Mouse (Mus musculus): ENCODE results near the gene Itpkb.

The Itpkb gene

DNA sequence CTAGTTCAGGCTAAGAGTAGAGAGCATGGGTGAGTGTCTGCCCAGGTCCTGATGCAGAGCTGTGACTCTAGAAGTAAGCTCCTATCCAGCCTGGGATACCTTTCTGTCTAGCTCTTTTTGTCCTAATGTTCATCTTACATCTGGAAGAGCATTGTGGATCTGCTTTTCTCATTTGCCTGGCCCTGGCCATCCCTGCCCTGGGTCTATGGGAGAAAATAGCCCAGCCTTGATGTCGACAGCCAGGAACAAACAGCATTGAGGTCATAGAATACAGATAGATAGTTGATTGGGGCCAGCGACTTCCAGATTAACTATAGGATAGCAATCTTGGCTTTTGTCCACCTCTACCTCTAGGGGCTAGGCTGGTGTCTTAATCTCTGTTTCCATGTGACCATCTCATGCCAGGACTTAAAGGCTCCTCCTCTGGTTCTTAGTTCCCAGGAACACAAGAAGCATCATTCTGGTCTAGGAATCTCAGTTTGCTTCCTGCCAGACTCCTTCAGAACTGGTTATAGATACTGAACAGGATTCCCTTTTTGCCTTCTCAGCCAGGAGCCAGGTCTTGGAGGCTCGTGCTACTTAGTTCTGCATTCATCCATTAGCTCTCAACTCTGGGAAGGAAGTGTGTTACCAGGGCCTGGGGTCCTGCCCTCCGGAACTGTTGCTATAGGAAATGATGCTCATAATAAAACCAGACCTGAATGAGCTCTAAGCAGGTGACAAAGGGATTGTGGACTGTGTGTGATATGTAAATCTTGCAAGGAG is 70.6 kb downstream of the Itpkb start:
- no peak for DNase-seq

- DNase-seq = no peak
These were observed 71.4 kb downstream of the Itpkb start for GRCm38 (mm10) chr1:180401725-180402124.

- no peak for DNase-seq
These were observed 72.3 kb downstream of the Itpkb start for GRCm38 (mm10) chr1:180402481-180403081.

DNA sequence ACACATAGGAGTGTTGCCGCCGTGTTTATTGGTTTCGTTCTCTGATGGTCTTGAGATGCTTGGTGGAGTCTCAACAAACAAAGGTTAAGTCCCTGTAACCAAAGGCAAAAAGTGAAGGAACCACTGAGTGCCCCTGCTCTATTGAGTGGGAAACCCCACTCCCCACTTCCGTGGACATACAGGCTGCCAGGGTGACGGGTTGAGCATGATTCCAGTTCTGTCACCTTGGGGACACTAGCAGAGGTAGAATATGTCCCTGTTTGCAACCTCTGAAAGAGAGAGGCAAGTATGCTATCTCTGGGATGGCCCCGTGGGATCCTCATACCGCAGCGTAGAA is 73.0 kb downstream of the Itpkb start:
- no peak for DNase-seq

DNA sequence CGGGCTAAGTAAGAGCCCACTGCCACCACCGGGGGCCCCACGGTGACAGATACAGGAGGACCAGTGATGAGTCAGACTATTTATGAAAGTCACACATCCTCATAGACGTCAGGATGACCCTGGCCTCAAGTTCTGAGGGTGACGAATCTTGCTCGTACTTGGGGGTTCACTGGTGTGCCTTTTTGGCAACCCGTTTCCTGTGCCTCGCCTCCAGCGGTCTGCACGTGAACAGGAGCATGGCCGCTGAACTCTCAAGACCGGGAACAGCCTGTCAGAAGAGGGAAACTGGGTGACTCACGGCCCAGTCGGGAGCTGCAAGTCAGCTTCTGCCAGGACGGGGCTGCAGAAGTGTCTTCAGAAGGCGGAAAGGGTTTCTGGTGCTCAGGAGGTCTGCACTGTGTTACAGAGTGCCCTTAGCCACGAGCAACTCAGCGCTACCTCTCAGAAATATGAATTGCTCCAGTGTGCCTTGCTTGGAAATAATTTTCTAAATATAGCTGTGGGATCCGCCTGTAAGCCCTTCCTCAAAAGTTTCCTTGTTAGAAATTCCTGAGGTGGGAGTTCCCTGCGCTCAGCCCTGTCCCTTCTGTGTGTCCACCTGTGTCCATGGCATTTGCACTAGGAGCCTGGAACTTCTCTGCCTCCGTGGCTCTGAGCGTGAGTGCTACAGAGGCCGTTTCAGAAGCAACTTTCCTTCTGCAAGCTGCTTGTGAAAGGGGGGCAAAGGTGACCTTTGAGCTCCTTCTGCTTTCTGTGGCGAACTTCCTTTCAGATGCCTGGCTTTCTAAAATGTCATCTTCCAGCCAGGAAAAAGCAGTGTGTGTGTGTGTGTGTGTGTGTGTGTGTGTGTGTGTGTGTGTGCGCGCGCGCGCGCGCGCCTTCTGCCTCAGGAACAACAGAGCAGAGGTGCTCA is 73.7 kb downstream of the Itpkb start:
- DNase-seq = no peak

DNA sequence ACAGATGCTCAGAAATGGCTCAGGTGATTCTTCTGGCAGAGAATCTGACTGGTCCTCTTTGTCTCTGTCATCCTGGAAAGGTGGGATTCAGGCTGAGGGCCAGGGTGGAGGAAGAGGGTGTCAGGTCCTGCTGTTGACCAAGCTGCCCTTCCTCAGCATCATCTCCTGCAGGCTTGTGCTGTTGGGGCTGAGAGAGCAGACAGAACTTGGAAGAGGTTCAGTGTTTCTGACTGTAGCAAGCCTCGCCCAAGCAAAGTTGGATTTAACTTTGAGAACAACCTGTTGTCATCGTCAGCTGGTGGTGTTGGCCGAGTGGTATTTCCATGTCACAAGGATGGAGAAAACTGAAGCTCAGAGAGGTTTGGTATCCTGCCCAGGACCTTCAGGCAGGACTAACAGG is 74.4 kb downstream of the Itpkb start:
- no peak for DNase-seq

GRCm38 (mm10) chr1:180405576-180406335 is 75.5 kb downstream of the Itpkb start:
- DNase-seq = no peak

DNA sequence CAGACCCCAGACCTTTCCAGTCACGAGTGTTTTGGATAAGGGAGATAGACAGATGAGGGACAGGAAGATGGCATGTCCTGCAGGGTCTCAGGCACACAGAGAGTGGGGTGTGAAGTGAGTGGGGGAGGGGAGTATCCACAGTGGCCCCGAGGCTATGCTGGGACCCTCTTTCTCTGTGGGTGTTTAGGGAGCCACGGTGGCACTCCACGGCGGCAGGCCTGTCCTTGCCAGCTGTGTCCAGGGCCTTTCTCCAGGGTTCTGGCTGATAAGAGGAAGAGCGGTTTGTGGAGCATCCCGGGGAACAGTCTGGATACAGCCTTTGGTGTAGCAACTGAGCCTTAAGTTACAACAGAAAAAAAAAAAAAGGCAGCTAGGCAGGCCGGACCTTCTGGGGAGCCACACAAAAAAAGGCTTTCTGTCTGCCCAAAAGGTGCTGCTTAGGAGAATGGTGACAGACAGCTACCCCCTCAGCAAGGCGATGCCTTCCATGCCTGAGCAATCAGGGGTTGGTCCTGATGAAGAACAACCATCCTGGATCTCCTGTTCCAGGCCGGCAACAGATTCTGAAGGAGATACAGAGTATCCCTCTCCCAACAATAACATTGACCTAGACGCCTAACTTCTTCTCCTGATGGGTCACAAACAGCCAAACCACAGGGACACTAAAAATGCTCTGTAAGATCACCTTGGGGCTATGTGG is 76.2 kb downstream of the Itpkb start:
- no peak for DNase-seq

DNA sequence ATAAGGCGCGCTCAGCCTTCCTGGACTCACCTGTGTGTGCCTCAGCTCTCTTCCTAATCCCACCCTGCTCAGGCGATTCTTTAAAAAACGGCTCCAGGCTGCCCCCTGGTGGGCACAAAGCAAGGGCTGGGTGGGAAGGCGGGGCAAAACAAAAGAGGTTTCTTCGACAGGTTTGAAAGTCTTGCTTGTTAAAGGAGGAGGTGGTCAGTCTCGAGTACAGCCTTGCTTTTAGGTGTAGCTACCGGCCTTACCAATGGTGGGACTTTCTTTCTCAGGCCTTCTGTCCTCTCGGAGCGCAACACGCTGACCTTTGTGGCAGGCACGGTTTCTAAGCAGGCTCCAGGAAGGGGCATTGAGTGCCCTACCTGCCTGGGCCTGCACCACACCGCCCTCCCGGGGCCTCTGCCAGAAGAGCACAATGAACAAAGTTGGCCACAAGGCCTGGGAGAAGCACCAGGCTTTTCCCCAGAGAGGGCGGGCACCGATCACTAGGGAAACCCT is 76.9 kb downstream of the Itpkb start:
- DNase-seq = peak; percentile 86 to 92

DNA sequence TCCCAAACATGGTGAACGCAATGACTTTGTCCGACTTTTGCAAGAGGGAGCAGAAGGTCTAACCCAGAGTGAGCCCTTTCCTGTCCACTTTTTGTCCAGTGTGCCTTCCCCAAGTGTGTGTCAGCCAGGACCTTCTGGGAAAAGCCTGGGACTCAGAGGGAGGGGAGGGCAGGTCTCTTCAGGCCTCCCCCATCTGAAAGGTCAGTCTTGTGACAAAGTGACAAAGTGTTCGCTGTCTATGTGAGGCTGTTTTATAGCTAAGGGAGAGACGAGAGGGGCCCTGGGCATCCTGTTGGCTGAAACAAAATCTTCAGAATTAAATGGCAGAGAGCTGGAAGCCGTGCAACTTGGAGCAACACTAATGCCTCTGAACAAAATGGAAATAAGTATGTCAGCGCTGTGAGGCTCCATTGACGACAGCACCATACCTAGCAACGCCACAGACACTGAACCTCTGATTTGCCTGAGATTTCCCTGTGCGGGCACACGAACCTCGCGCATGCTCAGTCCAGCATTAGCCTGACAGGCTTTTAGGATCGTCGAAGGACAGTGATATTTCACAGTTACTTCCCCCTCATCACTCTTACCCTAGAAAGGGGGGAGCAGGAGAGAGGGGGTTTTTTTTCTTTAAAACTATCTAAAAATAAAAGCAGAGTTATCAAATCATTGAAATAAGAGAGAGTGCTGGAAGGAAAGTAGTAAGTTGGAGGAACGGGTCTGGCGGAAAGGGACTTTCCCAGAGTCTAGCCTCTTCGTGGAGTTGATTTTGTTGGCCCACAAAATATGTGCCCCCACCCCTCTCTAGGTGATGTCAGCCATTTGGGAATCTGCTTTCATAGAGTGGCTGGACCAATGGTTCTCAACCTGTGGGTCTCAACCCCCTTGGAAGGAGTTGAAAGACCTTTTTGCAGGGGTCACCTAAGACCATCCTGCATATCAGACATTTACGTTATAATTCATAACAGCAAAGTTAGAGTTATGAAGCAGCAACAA is 77.7 kb downstream of the Itpkb start:
- no peak for DNase-seq

- DNase-seq = no peak
These were observed 78.5 kb downstream of the Itpkb start for GRCm38 (mm10) chr1:180408832-180409231.

GRCm38 (mm10) chr1:180409771-180410170 is 79.5 kb downstream of the Itpkb start:
- DNase-seq = no peak

GRCm38 (mm10) chr1:180410306-180410705 is 80.0 kb downstream of the Itpkb start:
- DNase-seq = no peak

DNA sequence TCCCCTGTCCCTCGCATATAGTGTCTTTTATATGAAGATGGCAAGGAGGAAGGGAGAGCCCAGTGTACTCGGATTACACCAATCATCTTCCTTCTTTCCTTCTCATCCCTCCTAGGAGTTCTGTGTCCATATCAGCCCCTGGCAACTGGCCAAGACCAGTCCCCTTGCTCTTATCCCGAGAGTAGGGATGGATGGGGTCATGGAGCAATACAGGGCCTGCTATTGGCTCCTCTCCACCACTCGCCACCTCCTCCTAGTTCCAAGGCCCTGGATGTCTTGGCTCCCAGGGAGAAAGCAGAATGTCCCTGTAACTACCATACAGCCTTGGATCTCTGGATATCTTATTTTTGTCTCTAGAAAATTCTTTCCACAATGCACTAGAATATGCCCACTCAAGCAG is 84.8 kb downstream of the Itpkb start:
- DNase-seq = no peak

DNA sequence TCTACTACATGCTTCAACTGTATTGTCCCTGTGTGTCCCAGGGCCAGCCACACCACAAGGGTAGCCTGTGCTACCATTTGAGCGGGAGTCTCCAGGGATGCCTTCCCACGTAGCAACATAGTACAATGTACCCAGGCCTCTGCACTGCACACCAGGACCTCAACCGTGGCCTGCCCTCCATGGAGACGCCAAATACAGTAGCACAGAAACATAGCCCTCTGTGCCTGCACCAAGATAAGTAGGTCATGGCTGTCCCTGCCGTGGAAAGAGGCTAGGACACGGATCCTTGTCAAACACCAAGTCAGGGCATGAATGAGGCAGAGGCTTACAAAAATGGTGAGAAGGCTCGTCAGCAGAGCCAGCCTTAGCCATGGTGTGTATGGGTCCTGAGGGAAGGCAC is 85.6 kb downstream of the Itpkb start:
- DNase-seq = no peak

DNA sequence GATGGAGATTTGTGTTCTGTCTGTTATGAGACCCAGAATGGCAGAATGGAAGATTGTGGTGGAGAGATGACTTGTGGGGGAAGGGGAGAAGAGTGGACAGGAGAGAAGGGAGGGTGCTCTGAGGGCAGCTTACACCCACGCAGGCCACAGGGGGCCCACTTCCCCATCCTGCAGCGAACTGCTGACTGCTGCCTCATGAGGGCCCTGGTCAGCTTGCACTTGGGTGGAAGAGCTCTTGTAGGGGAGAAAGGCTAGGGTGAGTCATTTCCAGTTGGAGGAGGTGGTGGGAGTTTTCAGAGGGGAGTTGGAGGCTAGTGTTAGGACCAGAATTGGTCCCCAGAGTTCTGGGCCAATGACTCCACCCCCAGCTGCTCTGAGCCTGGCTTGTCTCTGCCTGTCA is 86.8 kb downstream of the Itpkb start:
- no peak for DNase-seq

DNA sequence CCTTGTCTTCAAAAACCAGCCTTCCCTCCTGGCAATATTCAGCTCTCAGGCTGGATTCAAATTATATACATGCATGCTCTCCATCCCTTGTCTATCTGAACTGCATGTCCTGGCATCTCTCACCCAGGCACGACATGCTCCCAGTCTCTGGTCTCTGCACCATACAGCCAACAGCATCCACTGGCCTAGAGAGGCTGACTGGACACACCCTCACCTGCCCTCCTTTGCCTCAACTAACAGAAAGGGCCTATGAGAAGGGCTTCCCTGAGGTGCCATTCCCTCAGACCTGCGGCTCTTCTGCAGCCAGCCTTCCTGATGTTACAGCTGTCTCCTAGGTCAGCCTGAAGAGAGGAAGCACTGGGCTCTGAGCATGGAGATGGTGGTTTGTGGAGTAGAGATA is 88.8 kb downstream of the Itpkb start:
- DNase-seq = no peak

GRCm38 (mm10) chr1:180420496-180421164 is 90.3 kb downstream of the Itpkb start:
- peak; percentile 73 to 77 for DNase-seq

DNA sequence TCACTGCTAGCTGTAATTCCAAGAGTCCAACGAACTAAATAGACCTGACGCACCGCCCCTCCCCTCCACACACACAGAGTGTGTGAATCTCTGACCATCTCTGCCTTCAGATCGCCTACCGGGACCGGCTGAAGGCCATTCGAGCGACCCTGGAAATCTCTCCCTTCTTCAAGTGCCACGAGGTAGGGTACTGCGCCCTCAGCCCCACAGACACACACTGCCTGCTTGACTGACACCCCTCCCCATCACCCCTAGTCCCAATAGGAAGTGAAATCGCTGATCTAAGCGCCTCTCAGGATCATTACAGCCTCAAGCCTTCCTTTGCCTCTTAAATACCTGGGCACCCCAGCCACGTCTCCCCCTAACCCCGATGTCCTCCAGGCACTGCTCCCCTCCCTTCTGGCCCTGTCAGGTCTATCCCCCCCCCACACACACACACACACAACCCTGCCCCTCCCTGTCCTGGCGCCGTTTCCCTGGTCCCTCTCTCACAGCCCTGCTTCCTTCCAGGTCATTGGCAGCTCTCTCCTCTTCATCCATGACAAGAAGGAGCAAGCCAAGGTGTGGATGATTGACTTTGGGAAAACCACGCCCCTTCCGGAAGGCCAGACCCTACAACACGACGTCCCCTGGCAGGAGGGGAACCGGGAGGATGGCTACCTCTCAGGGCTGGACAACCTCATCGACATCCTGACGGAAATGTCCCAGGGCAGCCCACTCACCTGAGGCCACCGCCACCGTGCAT is 91.1 kb downstream of the Itpkb start:
- peak in 1 of 2 experiments; percentile 47 for DNase-seq

Measured in cerebellum, postnatal 14 days (tissue).